Mouse (Mus musculus): ENCODE measurements around the gene Ccdc181.

Ccdc181 gene

GRCm38 (mm10) chr1:164335846-164336245 is 60.5 kb downstream of the Ccdc181 start:
- no peak for DNase-seq (ENCODE audit: low spot score)
